Mouse (Mus musculus) fat pad, adult 2 months (tissue): ENCODE results near the gene Fbxo3.
"Not testable (repeated sequence)": the region's sequence is repeated elsewhere in the genome, so short reads cannot be mapped to it uniquely, and the experiment has no call there.

Source experiments
- DNase-seq: peaks from one replicate; pipeline ENCODE4 v3.0.0-alpha.2; 2011; ENCODE audit warnings: low read depth, low spot score; ENCODE audit errors: extremely low read depth

The Fbxo3 gene

DNA sequence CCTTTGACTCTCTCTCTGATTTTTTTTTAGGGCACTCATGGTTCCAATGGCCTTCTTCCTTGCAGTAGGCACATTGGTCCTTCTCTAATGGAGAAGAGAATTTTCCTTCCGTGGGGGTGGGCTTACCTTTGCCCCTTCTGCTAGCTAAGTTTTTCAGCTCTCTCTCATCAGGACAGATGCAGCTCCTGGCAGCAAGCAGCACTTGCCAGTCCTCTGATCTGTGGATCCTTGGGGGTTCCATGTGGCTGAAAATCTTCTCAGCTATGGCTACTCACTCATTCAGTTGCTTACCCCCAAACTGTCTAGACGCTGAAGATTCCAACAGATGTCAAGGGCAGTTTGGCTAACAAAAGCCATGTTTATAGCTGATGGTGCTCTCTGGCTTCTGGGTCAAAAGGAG, 65.8 kb downstream of the Fbxo3 start:
- no peak for DNase-seq

GRCm38 (mm10) chr2:104095741-104096213, 68.3 kb downstream of the Fbxo3 start, which contains the start of gene Cd59a:
Gene Cd59a, plus strand, starts transcription at chr2:104095801.
- DNase-seq = no peak

DNA sequence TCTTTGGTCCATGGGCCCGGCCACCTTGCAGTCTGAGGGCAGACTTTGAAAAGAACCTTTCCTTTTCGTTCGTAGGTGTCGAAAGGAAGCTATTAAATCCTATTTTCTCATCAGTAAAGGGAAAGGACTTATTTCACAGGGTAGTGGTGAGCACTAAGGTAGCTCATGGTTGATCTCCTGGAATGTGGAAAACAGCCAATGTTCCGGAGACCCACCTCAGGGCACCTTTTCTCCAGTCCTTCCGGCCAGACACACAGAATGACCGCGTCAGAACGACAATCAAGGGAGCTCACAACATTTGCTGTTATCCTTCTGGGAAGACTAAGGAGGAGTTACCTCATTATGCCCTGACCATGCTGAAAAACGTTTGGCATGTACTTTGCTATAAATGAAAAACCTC, 68.7 kb downstream of the Fbxo3 start:
- no peak for DNase-seq

- not testable (repeated sequence) for DNase-seq
Observed at GRCm38 (mm10) chr2:104096796-104097195, 69.3 kb downstream of the Fbxo3 start.

DNA sequence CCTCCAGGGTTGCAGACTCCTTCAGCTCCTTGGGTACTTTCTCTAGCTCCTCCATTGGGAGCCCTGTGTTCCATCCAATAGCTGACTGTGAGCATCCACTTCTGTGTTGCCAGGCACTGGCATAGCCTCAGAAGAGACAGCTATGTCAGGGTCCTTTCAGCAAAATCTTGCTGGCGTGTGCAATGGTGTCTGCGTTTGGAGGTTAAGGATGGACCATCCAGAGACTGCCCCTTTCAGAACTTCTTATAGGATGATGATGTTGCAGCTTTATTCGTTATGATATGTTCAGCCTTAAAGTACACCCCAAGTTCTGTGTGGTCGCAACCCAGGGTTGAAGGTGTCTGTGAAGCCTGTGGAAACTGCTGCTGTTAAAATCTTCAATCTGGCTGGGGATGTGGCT, 69.9 kb downstream of the Fbxo3 start:
- DNase-seq = not testable (repeated sequence)

DNA sequence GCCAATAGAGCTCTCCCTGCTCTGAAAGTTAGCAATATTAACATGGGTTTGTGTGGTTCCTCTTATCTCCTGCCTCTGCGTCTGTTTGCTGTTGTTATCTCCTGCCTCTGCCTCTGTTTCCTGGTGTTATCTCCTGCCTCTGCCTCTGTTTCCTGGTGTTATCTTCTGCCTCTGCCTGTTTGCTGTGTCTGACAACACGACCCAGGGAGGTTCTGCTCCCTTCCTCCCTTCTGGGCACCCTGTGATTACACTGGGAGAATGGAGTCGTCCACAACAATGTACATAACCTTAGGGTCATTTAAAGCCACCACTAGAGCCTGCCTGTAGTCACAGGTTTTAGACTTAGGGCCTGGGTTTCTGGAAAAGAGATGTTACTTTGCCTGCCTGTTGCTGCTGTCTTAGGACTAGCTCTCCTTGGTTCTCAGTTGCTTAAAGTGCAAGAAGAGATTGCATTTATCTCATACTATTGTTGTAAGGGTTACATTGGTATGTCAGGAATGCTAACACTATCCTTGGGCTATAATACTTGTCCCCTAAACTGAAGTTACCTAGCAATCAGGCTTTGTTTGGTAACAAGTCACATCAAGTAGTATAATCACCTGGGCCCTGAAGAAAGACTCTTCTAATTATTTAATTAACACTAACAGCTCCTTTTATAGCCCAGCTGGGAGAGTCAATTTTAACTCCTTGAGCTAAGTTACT, 71.2 kb downstream of the Fbxo3 start:
- DNase-seq = no peak

DNA sequence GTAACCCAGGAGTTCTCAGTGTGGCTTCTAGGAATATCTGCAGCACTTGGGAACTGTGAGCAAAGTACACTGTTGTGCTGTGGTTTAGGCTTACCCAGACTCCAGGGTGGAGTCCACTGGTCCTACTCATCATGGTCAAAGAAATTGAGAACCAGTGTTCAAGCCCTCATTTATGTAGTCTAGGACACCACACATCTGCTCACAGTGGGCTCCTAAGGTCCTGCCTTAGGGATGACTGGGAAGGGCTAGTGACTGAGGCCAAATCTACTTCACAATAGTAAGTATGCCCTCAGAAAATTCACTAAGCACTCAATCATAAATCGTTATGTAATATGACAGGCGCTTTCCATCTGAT, 71.7 kb downstream of the Fbxo3 start:
- DNase-seq = no peak

GRCm38 (mm10) chr2:104099946-104100345, 72.4 kb downstream of the Fbxo3 start:
- DNase-seq = no peak

GRCm38 (mm10) chr2:104104800-104105199, 77.3 kb downstream of the Fbxo3 start:
- DNase-seq = no peak

DNA sequence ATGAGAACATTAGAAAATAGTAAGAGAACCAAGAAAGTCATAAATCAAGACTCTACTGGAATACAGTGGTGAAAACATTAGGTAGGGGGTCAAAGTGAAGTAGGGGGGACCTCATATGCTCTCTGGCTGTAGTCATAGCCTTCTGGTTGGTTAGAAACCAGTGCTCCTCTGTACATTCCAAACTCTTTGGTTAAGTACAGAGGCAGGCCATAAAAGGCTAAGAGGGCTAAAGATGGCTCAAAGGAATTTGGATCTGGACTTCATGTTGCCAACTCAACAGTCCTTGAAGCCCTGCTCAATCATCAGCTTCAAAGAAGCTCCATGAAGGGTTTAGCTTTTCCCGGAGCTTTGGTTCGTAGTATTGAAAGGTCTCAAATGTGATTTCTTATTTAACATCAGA, 81.5 kb downstream of the Fbxo3 start:
- DNase-seq = not testable (repeated sequence)

DNA sequence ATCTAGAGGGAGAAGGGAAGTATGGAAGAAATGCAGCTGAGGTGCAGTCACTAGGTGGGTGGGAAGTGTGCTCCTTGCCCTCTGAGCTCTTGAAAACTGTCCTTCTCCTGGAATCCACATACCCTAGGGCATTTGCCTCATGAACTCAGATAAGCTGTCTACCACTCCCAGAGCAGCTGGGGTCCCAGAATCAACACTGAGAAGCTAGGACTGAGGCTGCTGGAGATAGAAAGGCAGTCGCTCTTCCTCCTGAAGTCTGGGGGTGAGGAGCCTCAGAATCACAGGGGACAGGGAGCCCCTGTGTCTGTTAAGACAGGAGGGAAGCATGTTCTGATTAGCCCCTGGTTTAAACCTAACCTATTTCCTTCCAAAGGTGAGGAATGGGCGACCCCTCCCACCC, 82.0 kb downstream of the Fbxo3 start:
- no peak for DNase-seq

GRCm38 (mm10) chr2:104110031-104110430, 82.5 kb downstream of the Fbxo3 start:
- DNase-seq = no peak

DNA sequence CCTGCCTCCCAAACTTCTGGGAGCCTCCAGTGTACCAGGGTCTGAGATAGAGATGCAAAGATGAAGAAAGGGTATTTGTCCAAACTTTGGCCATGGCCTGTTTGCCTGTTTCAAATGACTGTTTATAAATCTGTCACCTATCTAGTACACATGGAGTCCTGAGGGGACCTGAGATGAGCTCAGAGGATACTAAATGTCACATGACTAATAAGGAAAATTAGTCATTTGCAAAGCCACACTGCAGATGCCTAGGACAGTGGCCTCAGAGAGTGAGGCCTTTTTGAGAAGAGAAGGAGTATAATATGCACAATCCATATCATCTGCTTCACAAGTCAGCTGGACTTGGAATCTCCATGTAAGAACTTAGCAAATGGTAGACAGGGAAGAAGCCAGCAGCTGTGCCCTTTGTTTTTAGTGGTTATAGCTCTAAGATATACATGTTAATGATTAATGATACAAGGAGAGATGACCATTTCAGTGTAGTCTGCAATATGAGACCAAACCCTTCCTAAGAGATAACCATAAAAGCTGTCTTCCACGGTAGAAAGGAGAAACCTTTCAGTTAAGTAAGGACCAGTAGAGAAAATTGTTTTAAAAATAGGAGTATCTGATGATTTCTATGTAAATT, 83.8 kb downstream of the Fbxo3 start:
- not testable (repeated sequence) for DNase-seq
